Mouse (Mus musculus): Measurements from ENCODE around the gene Inppl1. TPM values are rescaled to one million over a fixed set of nuclear protein-coding genes. Genes with fewer than 3 reads are reported as not detected.

The Inppl1 gene
- polyA plus RNA-seq, 1 experiment, result not detected

DNA sequence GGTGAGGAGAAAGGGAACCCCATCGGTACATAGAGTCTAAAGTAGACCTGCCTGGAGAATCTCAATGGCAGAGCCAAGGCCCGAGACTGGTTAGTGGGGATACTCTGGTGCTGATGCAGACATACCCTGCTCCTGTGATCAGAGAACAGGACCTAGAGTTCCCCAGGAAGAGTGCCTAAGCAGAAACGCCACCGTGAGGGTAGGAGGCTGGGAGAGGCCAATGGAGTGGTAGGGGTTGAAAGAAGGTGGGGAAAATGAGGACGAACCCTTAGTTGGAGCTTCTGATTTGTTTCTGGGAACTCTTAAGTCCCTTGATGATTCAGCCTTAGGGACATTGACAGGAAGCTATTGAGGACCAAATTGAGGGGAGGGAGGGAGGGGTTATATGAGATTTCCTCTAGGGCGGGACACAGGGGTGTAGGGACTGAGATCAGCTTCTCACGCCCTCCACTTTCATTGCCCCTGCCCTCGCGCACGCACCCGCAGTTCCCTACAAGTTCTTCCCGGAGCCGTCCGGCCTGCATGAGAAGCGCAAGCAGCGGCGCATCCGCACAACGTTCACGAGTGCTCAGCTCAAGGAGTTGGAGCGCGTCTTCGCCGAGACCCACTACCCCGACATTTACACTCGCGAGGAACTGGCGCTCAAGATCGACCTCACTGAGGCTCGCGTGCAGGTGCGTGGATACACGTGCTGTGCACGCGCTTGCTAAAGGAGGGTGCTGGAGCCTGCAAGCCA lies 17.6 kb downstream of the Inppl1 start:
- peaks cover 20% of the 10 kb centered on the region for H3K4me1 ChIP-seq (ENCODE audit: control insufficient read depth, insufficient read depth, low read length)
- no peak overlapping the region for H3K27ac ChIP-seq (ENCODE audit: insufficient read depth, low read depth, low read length)
- H3K4me3 ChIP-seq (ENCODE audit: insufficient read depth, low read depth, low read length), result peak overlapping the region; percentile 9; the same call in 1 of the 2 replicates
- no peak for TF ChIP-seq CTCF (IDR thresholded peaks at IDR 0.05; ENCODE audit: insufficient read depth, low read depth, low read length)
- no peak for TF ChIP-seq POLR2A (IDR thresholded peaks at IDR 0.05; ENCODE audit: insufficient read depth, low read depth, low read length)
- WGBS, result 10% methylated on average over 35 of the region's 35 CpGs

- Histone ChIP-seq H3K27ac (ENCODE audit: insufficient read depth, low read depth, low read length) (no peak within 1 kb of the TSS), H3K4me3 (ENCODE audit: insufficient read depth, low read depth, low read length) (no peak within 1 kb of the TSS; the same call in 1 of the 2 replicates), H3K4me1 (ENCODE audit: control insufficient read depth, insufficient read depth, low read length) (peaks cover 20% of the 10 kb centered on the region)
- WGBS, result 2% methylated on average over 45 of the region's 45 CpGs
- TF ChIP-seq CTCF (IDR thresholded peaks at IDR 0.05; ENCODE audit: insufficient read depth, low read depth, low read length), result no peak
- TF ChIP-seq POLR2A (IDR thresholded peaks at IDR 0.05; ENCODE audit: insufficient read depth, low read depth, low read length), result no peak
Observed at GRCm38 (mm10) chr7:101817861-101818401, 20.1 kb downstream of the Inppl1 start, which contains the start of gene Phox2a. Phox2a (plus strand) TSS chr7:101818313.

DNA sequence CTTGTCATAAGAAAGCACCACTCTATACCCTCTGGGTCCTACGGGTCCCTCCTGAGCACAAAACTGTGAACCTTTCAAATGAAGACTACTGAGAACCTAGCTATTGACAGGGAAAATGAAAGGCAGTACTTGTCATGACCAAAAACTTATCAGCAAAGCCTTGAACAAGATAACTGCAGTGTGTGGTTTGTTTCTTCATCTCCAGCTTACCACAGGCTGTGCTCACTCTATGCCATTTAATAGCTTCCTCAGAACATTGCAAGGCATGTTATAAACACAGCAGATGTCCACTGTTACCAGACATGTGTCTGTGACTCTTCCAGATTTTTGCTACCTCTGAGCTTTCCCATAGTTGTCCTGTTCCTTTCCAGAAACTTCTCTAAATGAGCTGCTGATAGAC lies 61.0 kb downstream of the Inppl1 start:
- WGBS, result 93% methylated on average over 1 of the region's 1 CpGs
- TF ChIP-seq CTCF (IDR thresholded peaks at IDR 0.05; ENCODE audit: insufficient read depth, low read depth, low read length) (no peak), POLR2A (IDR thresholded peaks at IDR 0.05; ENCODE audit: insufficient read depth, low read depth, low read length) (no peak)
- Histone ChIP-seq H3K4me1 (ENCODE audit: control insufficient read depth, insufficient read depth, low read length) (peaks cover 8% of the 10 kb centered on the region), H3K27ac (ENCODE audit: insufficient read depth, low read depth, low read length) (no peak overlapping the region), H3K4me3 (ENCODE audit: insufficient read depth, low read depth, low read length) (no peak overlapping the region)

GRCm38 (mm10) chr7:101772687-101773086 lies 65.3 kb downstream of the Inppl1 start:
- no peak overlapping the region for H3K27ac ChIP-seq (ENCODE audit: insufficient read depth, low read depth, low read length)
- no peak overlapping the region for H3K4me3 ChIP-seq (ENCODE audit: insufficient read depth, low read depth, low read length)
- 38% methylated on average over 8 of the region's 8 CpGs for WGBS
- TF ChIP-seq POLR2A (IDR thresholded peaks at IDR 0.05; ENCODE audit: insufficient read depth, low read depth, low read length) (no peak), CTCF (IDR thresholded peaks at IDR 0.05; ENCODE audit: insufficient read depth, low read depth, low read length) (no peak)
- peaks cover 16% of the 10 kb centered on the region for H3K4me1 ChIP-seq (ENCODE audit: control insufficient read depth, insufficient read depth, low read length)

Other genes starting within 250 kb of the Inppl1 start
- gene Clpb, start 174.6 kb downstream of the Inppl1 start, polyA plus RNA-seq (2012; ENCODE audit: insufficient read depth, insufficient read length, low replicate concordance, missing spikeins), result not detected in 2 replicates
- not detected in 2 replicates for gene Phox2a, start 19.9 kb downstream of the Inppl1 start, polyA plus RNA-seq (2012; ENCODE audit: insufficient read depth, insufficient read length, low replicate concordance, missing spikeins)
- not detected in 2 replicates for gene Folr2, start 19.0 kb upstream of the Inppl1 start, polyA plus RNA-seq (2012; ENCODE audit: insufficient read depth, insufficient read length, low replicate concordance, missing spikeins)
- gene Anapc15, start 25.5 kb upstream of the Inppl1 start, polyA plus RNA-seq (2012; ENCODE audit: insufficient read depth, insufficient read length, low replicate concordance, missing spikeins), result not detected in 2 replicates
- not detected in 2 replicates for gene Folr1, start 32.6 kb upstream of the Inppl1 start, polyA plus RNA-seq (2012; ENCODE audit: insufficient read depth, insufficient read length, low replicate concordance, missing spikeins)
- not detected in 2 replicates for gene Lamtor1, start 67.7 kb upstream of the Inppl1 start, polyA plus RNA-seq (2012; ENCODE audit: insufficient read depth, insufficient read length, low replicate concordance, missing spikeins)
- not detected in 2 replicates for gene Tomt, start 68.1 kb upstream of the Inppl1 start, polyA plus RNA-seq (2012; ENCODE audit: insufficient read depth, insufficient read length, low replicate concordance, missing spikeins)
- gene Lrrc51, start 95.7 kb upstream of the Inppl1 start, polyA plus RNA-seq (2012; ENCODE audit: insufficient read depth, insufficient read length, low replicate concordance, missing spikeins), result not detected in 2 replicates
- 257 TPM in 1 of 2 replicates, not detected in the other for gene Numa1, start 95.9 kb upstream of the Inppl1 start, polyA plus RNA-seq (2012; ENCODE audit: insufficient read depth, insufficient read length, low replicate concordance, missing spikeins)
- not detected in 2 replicates for gene Il18bp, start 180.5 kb upstream of the Inppl1 start, polyA plus RNA-seq (2012; ENCODE audit: insufficient read depth, insufficient read length, low replicate concordance, missing spikeins)
- not detected in 2 replicates for gene Rnf121, start 227.2 kb upstream of the Inppl1 start, polyA plus RNA-seq (2012; ENCODE audit: insufficient read depth, insufficient read length, low replicate concordance, missing spikeins)
- not detected in 2 replicates for gene Xndc1, start 227.3 kb upstream of the Inppl1 start, polyA plus RNA-seq (2012; ENCODE audit: insufficient read depth, insufficient read length, low replicate concordance, missing spikeins)
- gene Xntrpc, start 227.5 kb upstream of the Inppl1 start, polyA plus RNA-seq (2012; ENCODE audit: insufficient read depth, insufficient read length, low replicate concordance, missing spikeins), result not detected in 2 replicates
- gene Trpc2, start 244.9 kb upstream of the Inppl1 start, polyA plus RNA-seq (2012; ENCODE audit: insufficient read depth, insufficient read length, low replicate concordance, missing spikeins), result not detected in 2 replicates

Measured in olfactory bulb, adult 2 months (tissue).